Mouse (Mus musculus) midbrain, embryonic 14.5 days (tissue): ENCODE data around the gene Zfp316. TPM values are rescaled to one million over a fixed set of nuclear protein-coding genes. Genes with fewer than 3 reads are reported as not detected.

Source experiments
- ATAC-seq: fragments of 200-750 bp; cut with Nextera tagmentation; 2 replicates; pipeline ENCODE4 v1.8.0; 2017; ENCODE audit warnings: moderate number of reproducible peaks, moderate library complexity; ENCODE audit not compliant: low FRiP score, low TSS enrichment
- DNase-seq: peaks from one replicate; pipeline ENCODE4 v3.0.0-alpha.2; 2015
- H3K27ac ChIP-seq: fragments of 300-500 bp; sonication (generic); replicated peaks from 2 replicates; pipeline ENCODE4 v1.5.1; 2014; ENCODE audit warnings: mild to moderate bottlenecking, low read depth, low read length, moderate library complexity
- H3K27me3 ChIP-seq: fragments of 300-500 bp; sonication (generic); 2 replicates; pipeline ENCODE4 v1.6.1; 2014; ENCODE audit warnings: low read length, control low read depth, mixed read lengths; ENCODE audit not compliant: control insufficient read depth, insufficient read depth
- H3K36me3 ChIP-seq: fragments of 300-500 bp; sonication (generic); 2 replicates; pipeline ENCODE4 v1.6.1; 2014; ENCODE audit warnings: low read length, control low read depth; ENCODE audit not compliant: control insufficient read depth, insufficient read depth
- H3K4me1 ChIP-seq: fragments of 300-500 bp; sonication (generic); 2 replicates; pipeline ENCODE4 v1.6.1; 2014; ENCODE audit warnings: mild to moderate bottlenecking, antibody characterized with exemption, low read length, control low read depth; ENCODE audit not compliant: control insufficient read depth, insufficient read depth
- H3K4me2 ChIP-seq: fragments of 300-500 bp; sonication (generic); 2 replicates; pipeline ENCODE4 v1.6.1; 2014; ENCODE audit warnings: mild to moderate bottlenecking, low read length, moderate library complexity
- H3K4me3 ChIP-seq: fragments of 300-500 bp; sonication (generic); replicated peaks from 2 replicates; pipeline ENCODE4 v1.5.1; 2014; ENCODE audit warnings: low read depth, low read length
- H3K9ac ChIP-seq: fragments of 300-500 bp; sonication (generic); replicated peaks from 2 replicates; pipeline ENCODE4 v1.6.1; 2014; ENCODE audit warnings: mild to moderate bottlenecking, low read length, moderate library complexity
- H3K9me3 ChIP-seq: fragments of 300-500 bp; sonication (generic); 2 replicates; pipeline ENCODE4 v1.6.1; 2016; ENCODE audit warnings: low read length, control low read depth, mixed read lengths; ENCODE audit not compliant: control insufficient read depth
- WGBS: fragments of 180-500 bp; shearing (Covaris S2); extraction: QIAGEN DNeasy Blood & Tissue Kit; methylation state at CpG from one replicate; pipeline ENCODE4 v1.1.7; 2014; 5-methylcytosine and 5-hydroxymethylcytosine counted together
- polyA plus RNA-seq: library from polyadenylated mRNA; unstranded; fragments of >200 nt; fragmentation: Nextera tagmentation; extraction: Ambion mirVana; gene quantifications from 2 replicates; pipeline ENCODE4 v1.2.1, GENCODE M21; 2014

The Zfp316 gene
- polyA plus RNA-seq, 1 experiment from 2014 or later: 6.9 TPM

DNA sequence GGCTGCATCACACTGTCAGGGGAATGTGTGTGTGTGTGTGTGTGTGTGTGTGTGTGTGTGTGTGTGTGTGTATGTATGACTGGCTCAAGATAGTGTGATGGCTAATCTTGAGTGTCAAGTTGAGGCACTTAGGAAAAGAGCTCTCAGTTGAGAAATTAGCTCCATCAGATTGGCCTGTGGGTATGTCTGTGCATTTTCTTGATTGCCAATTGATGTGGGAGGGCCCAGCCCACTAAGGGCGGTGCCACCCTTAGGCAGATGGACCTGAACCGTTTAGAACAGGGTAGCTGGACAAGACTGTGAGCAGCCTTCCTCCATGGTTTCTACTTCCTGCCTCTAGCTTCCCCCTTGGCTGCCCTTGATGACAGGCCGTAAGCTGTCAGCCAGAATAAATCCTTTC is 2.3 kb upstream of the Zfp316 start:
- Histone ChIP-seq H3K9me3 (no peaks in the 10 kb centered on the region), H3K27ac (no peak overlapping the region), H3K4me1 (peaks cover 16% of the 10 kb centered on the region), H3K36me3 (no peaks in the 10 kb centered on the region), H3K9ac (no peak overlapping the region), H3K27me3 (no peaks in the 10 kb centered on the region), H3K4me2 (no peak overlapping the region), H3K4me3 (no peak overlapping the region)
- WGBS: 78% methylated on average over 3 of the region's 3 CpGs
- ATAC-seq (no peak), DNase-seq (no peak)

DNA sequence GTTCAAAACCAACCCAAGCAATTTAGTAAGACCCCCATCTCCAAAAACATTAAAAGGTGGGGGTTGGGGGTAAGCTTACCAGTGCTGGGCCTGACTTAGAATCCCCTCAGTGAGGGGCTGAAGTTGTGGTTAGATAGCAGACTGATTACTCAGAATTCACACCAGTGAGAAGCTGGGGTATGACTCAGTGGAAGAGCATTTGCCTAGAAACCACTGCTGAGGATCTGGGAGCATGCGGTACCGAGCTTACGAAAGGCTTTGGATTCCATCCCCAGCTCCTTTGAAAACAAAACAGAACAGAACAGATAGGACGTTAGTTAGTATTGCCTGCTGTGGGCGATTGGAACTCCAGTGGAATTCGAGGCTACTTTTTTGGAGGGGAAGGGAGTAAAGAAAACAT is 1.8 kb upstream of the Zfp316 start:
- H3K9me3 ChIP-seq: no peaks in the 10 kb centered on the region
- no peak overlapping the region for H3K27ac ChIP-seq
- peaks cover 16% of the 10 kb centered on the region for H3K4me1 ChIP-seq
- no peak overlapping the region for H3K4me3 ChIP-seq
- H3K36me3 ChIP-seq: no peaks in the 10 kb centered on the region
- WGBS: 93% methylated on average over 6 of the region's 6 CpGs
- H3K27me3 ChIP-seq: no peaks in the 10 kb centered on the region
- no peak for ATAC-seq
- no peak overlapping the region for H3K4me2 ChIP-seq
- DNase-seq: no peak
- H3K9ac ChIP-seq: no peak overlapping the region

- Histone ChIP-seq H3K4me3 (peak overlapping the region; percentile 92), H3K36me3 (no peaks in the 10 kb centered on the region), H3K4me2 (peak overlapping the region; percentile 65), H3K9ac (peak overlapping the region; percentile 96), H3K9me3 (no peaks in the 10 kb centered on the region), H3K27ac (peak overlapping the region; percentile 86), H3K27me3 (no peaks in the 10 kb centered on the region), H3K4me1 (peaks cover 16% of the 10 kb centered on the region)
- DNase-seq: no peak
- 2% methylated on average over 12 of the region's 12 CpGs for WGBS
- ATAC-seq: peak; percentile 41; the same call in 1 of the 2 replicates
These were observed 313 bp upstream of the Zfp316 start for GRCm38 (mm10) chr5:143270151-143270519.

GRCm38 (mm10) chr5:143268985-143269362 is 848 bp downstream of the Zfp316 start:
- no peak; the same call in none of the 2 replicates for ATAC-seq
- Histone ChIP-seq H3K27ac (peak overlapping the region; percentile 86), H3K27me3 (no peaks in the 10 kb centered on the region), H3K4me2 (peak overlapping the region; percentile 65), H3K9ac (peak overlapping the region; percentile 96), H3K36me3 (peaks cover 9% of the 10 kb centered on the region), H3K9me3 (no peaks in the 10 kb centered on the region), H3K4me3 (peak overlapping the region; percentile 92), H3K4me1 (peaks cover 16% of the 10 kb centered on the region)
- WGBS: 18% methylated on average over 8 of the region's 8 CpGs
- no peak for DNase-seq

DNA sequence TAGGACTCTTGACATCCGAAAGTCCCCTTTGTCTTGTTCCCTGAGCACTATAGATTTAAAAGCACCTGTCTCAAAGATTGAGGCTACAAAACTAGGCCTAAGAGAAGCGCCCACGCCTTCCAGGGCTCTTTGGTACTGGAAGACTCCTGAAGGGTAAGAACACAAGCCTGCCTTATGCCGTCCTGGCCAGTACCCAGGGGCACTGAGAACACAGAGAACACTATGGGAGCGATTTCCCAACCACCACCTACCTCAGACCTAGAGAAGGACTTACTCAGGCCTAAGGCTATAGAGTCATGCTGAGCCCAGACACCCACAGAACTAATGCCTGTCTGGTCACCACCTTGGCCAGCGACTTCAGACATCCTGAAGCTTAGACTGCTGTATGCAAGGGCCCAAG is 3.0 kb downstream of the Zfp316 start:
- Histone ChIP-seq H3K27ac (no peak overlapping the region), H3K4me1 (peaks cover 16% of the 10 kb centered on the region), H3K4me3 (no peak overlapping the region), H3K4me2 (no peak overlapping the region), H3K9ac (no peak overlapping the region), H3K27me3 (no peaks in the 10 kb centered on the region), H3K9me3 (no peaks in the 10 kb centered on the region), H3K36me3 (peaks cover 30% of the 10 kb centered on the region)
- ATAC-seq (no peak), DNase-seq (no peak)
- 88% methylated on average over 6 of the region's 6 CpGs for WGBS

DNA sequence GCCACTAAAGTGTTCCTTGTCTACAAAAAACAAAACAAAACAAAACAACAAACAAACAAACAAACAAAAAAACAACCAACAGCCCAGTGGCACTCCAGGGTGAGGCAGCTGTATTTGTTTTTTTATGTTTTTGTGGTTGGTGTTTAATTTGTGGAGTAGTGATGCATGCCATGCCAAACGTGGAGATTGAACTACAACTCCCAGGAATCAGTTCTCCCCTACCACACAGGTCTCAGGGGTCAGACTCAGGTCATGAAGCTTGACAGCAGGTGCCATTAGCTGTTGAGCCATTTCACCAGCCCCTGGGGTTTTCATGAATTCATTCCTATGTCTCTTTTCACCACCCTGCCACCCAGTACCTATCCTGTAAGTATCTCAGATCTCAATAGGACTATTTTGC is 4.4 kb downstream of the Zfp316 start:
- ATAC-seq: no peak
- Histone ChIP-seq H3K27ac (no peak overlapping the region), H3K4me3 (no peak overlapping the region), H3K4me1 (peaks cover 10% of the 10 kb centered on the region), H3K9ac (no peak overlapping the region), H3K9me3 (no peaks in the 10 kb centered on the region), H3K4me2 (no peak overlapping the region), H3K36me3 (peaks cover 44% of the 10 kb centered on the region), H3K27me3 (no peaks in the 10 kb centered on the region)
- DNase-seq: no peak
- 42% methylated on average over 1 of the region's 1 CpGs for WGBS

DNA sequence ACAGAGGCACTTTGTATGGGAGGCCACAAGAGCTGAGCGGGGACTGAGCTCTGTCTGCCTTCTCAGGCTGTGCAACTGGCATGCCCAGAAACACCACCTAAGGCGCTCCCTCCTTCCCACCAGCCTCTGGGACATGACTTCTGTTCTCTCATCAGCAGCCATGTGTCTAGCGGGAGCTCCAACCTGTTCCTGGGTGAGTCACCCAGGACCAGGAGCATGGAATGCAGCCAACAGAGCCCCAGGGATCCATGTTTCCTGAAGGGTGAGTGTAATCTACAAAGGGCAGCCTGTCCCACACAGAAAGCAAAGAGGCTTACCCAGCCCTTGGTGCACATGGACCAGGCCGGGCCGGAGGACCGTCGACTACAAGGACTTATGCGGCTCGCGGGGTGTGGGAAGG is 5.1 kb downstream of the Zfp316 start:
- ATAC-seq (no peak), DNase-seq (no peak)
- Histone ChIP-seq H3K9ac (no peak overlapping the region), H3K27me3 (no peaks in the 10 kb centered on the region), H3K9me3 (no peaks in the 10 kb centered on the region), H3K4me3 (no peak overlapping the region), H3K4me2 (no peak overlapping the region), H3K4me1 (peaks cover 9% of the 10 kb centered on the region), H3K36me3 (peaks cover 51% of the 10 kb centered on the region), H3K27ac (no peak overlapping the region)
- WGBS: 93% methylated on average over 10 of the region's 10 CpGs

DNA sequence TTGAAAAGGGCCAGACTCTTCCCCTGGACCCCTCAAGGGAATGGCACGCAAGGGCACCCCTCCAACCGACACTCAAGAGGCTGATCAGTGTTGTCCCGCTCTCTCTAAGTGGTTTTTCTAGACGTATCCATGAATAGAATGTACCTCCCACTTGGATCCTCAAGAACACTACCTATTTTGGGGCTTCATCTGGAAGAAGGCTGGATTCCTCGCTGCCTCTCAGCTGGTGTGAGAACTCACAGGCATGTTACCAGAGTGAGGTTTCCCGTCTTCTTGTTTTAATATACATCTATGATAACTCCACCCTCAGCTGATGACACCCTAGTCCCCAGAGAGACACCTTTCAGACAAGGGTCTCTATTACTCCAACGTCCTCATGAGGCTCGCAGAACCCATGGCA is 8.2 kb downstream of the Zfp316 start:
- Histone ChIP-seq H3K27me3 (peaks cover 17% of the 10 kb centered on the region), H3K9me3 (no peaks in the 10 kb centered on the region), H3K4me2 (no peak overlapping the region), H3K4me3 (no peak overlapping the region), H3K9ac (no peak overlapping the region), H3K36me3 (peaks cover 74% of the 10 kb centered on the region), H3K4me1 (no peaks in the 10 kb centered on the region), H3K27ac (no peak overlapping the region)
- DNase-seq: no peak
- WGBS: 95% methylated on average over 8 of the region's 8 CpGs
- ATAC-seq: no peak

DNA sequence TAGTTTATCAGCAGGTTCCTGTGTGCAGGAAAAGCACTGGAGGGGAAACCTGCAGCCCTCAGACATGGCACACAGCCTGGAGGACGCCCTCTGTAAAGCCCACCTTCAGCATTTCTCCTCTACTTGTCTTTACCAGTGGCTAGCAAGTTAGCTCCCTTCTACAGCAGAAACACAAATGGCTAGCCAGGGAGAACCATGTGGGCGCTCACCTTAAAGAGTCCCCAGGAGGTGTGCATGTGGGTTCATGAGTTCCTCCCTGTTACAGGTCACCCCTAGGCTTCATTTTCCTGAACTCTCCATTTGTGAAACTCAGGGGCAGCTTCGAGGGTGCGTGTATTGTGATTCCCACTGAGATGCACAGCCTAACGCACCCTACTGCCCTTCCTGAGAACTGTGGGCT is 14.0 kb downstream of the Zfp316 start:
- no peak overlapping the region for H3K4me3 ChIP-seq
- peaks cover 12% of the 10 kb centered on the region; the same call in 1 of the 2 replicates for H3K4me1 ChIP-seq
- H3K27me3 ChIP-seq: peaks cover 60% of the 10 kb centered on the region
- no peak overlapping the region for H3K9ac ChIP-seq
- no peaks in the 10 kb centered on the region for H3K9me3 ChIP-seq
- H3K27ac ChIP-seq: no peak overlapping the region
- peaks cover 92% of the 10 kb centered on the region for H3K36me3 ChIP-seq
- 85% methylated on average over 5 of the region's 5 CpGs for WGBS
- no peak for ATAC-seq
- no peak for DNase-seq
- H3K4me2 ChIP-seq: no peak overlapping the region
